Mouse (Mus musculus): Measurements from ENCODE around the gene Plekhj1.
"Not testable (repeated sequence)": the region's sequence is repeated elsewhere in the genome, so short reads cannot be mapped to it uniquely, and the experiment has no call there.

Gene Plekhj1

DNA sequence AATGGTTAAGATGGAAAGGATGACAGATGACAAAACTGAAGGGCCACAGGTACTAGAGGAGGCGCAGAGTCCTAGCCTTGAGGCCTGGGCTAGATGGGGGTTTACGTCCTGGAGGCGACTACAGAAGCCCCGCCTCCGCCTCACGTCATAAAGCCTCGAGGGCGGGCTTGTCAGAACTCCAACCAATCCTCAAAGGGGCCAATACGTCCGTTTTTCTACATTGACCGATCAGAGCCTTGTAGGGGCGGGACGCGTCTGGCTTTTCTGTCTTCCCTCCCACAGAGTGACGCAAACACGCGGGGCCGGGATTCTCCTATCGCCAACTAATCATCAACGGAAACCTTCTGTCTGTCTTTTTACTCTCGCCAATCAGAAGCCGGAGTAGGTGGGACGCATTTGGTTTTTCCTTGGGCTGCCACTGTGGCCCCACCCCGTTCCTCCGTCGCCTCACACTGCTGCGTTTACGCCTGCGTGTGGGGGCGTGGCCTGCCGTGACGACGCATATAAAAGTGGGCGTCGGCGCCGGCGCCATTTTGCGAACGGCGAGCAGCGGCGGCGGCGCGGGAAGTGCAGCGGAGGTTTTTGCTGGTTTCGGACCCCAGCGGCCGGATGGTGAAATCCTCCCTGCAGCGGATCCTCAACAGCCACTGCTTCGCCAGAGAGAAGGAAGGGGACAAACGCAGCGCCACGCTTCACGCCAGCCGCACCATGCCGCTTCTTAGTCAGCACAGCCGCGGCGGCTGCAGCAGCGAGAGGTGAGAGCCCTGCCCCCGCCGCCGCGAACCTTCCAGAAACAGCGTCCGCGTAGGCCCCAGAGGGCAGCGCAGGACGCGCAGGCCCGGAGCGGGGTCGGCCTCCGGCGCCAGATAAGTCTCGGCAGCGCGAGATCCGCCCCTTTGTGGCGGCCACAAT, 28.0 kb upstream of the Plekhj1 start, which contains the start of gene Oaz1:
Gene Oaz1, plus strand, starts transcription at position 506 of the 912 bp plus-strand sequence.
- DNase-seq (ENCODE audit: extremely low spot score, low read depth, low spot score), result peak; percentile 98

DNA sequence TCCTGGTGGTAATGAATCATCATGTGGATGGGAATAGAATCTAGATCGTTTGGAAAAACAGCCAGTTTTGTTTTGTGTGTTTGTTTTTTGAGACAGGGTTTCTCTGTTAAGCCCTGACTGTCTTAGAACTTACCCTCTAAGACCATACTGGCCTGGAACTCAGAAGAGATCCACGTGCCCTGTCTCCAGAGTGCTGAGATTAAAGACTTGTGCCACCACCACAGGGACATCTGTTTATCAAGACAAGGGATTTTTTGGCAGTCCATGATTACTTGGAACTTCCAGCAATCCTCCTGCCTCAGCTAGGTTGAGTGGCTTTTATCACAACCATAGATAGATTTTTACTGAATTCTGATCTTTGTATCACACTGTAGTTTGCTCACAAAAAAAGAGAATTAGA, 26.4 kb upstream of the Plekhj1 start:
- no peak for DNase-seq (ENCODE audit: extremely low spot score, low read depth, low spot score)

DNA sequence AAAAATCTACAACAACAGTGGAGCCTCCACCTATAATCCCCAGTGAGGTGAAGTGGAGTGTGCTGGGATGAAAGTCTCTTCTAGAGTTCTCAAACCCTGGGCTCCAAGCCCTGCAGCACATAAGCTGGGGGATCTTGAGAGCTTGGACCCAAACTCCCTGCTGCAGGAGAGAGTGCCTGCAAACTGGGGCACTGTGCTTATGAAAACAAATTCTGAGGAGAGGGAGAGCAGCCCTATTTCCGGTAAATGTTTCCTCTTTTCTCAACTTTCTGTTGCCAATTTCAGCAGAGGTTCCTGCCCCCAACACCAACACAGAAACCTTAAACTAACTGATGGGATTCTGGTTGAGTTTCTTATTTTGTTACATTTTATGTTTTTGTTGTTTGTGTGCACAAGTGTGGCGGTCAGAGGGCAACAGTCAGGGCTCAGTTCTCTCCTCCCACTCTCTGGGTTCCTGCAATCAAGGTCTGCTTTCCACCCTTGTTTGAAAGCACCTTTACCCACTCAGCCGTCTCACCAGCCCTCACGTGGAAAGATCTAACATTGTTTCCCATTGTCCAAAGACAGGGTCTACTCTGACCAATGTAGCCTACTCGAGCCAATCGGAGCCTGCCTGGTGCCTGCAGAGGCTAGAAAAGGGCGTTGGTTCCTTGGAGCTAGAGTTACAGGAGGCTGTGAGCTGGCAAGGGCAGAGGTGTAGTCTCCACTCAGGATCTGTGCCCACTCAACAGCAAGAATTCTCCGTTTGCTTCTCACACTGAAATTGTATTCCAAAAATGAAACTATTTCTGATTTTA, 25.6 kb upstream of the Plekhj1 start:
- no peak for DNase-seq (ENCODE audit: extremely low spot score, low read depth, low spot score)

DNA sequence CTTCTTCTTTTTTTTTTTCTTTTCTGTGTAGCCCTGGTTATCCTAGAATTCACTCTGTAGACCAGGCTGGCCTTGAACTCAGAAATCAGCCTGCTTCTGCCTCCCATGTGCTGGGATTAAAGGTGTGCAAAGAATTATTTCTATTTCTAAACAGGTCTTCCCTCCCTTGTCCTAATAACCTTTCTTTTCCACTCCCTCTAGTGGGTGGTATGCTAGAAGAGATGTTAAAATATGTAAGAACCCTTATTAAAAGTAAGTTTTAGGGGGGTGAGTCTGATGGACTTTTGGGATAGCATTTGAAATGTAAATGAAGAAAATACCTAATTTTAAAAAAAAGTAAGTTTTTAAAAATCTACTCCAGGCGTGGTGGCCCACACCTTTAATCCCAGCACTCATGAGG, 24.9 kb upstream of the Plekhj1 start:
- DNase-seq (ENCODE audit: extremely low spot score, low read depth, low spot score), result no peak

DNA sequence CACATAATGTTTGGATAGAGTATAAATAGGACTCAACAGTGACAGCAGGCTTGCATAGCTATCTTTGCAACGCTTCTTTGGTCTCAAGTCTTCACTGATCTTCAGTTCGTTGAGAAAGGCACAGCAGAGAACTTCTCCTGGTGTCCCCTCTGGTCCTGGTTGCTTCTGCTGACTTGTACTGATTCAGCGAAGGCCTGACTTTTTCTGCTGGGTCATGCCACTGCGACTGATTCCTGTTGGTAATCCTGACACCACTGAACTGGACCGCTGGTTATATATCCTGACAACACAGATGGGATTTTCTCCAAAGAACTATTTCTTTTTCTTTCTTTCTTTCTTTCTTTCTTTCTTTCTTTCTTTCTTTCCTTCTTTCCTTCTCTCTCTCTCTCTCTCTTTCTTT, 24.1 kb upstream of the Plekhj1 start:
- no peak for DNase-seq (ENCODE audit: extremely low spot score, low read depth, low spot score)

DNA sequence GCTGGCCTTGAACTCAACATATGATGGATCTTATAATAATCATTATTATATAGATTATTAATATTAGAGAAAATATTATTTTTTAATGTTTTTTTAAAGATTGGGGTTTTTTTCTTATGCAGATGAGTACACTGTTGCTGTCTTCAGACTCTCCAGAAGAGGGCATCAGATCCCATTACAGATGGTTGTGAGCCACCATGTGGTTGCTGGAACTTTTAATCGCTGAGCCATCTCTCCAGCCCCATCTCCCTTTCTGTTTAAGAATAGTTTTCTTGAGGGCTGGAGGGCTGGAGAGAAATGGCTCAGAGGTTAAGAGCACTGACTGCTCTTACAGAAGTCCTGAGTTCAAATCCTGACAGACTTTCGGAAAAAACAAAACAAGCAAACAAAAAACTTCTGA, 23.6 kb upstream of the Plekhj1 start:
- DNase-seq (ENCODE audit: extremely low spot score, low read depth, low spot score), result no peak

DNA sequence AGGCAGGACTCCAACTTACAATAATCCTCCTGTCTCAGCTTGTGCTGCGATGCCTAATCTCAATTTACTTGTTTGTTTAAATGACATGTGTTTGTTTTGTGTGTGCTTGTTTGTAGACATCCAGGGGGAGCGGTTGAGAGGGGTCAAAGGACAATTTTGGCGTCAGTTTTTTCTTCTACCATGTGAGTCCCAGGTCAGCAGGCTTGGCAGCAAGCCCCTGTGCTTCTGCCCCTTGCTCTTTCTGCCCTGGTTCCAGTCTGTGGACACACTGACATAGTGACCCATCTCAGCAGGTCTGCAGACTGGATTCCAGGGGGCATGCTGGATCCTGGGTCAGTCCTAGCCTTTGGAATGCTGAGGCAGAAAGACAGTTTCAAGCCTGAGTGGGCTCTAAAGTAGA, 21.0 kb upstream of the Plekhj1 start:
- DNase-seq (ENCODE audit: extremely low spot score, low read depth, low spot score), result no peak

DNA sequence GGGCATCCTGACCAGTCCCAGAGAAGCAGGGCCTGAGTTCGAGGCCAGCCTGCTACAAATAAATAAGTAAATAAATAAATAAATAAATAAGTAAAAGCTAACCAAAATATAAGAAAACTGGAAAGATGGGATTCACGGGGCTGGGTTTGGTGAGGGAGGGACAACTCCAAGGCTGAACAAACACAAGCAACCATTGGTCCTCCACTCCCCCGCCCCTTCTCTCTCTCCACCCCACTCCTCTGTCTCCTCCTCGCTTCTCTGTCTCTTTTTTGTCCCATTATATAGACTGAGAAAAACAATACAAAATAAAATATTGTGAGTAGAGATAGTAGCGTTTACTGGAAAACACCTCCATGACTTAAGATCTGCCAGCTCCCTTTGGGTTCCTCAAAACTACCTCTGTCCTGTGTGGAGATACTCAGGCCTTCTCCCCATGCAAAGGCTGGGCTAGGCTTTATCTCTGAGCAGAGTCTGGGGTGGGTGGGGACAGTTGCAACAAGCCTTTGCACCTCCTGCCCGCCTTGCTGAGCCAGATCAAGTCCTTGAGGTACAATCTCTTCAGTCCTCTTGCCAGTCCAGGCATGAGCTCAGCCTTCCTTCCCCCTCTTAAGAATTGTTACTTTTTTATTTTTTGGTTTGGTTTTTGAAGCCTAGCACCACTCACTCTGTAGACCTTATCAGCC, 20.3 kb upstream of the Plekhj1 start:
- DNase-seq (ENCODE audit: extremely low spot score, low read depth, low spot score), result no peak

DNA sequence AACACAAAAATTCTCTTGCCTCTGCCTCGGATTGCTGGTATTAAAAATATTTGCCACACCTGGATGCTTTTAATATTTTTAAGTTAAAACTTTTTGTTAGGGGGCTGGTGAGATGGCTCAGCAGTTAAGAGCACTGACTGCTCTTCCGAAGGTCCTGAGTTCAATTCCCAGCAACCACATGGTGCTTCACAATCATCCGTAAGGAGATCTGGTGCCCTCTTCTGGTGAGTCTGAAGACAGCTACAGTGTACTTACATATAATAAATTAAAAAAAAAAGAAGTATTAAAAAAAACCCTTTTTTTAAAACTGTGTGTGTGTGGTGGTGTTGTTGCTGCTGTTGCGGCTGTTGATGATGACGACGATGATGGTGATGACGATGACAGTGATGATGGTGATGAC, 19.5 kb upstream of the Plekhj1 start:
- not testable (repeated sequence) for DNase-seq (ENCODE audit: extremely low spot score, low read depth, low spot score)

DNA sequence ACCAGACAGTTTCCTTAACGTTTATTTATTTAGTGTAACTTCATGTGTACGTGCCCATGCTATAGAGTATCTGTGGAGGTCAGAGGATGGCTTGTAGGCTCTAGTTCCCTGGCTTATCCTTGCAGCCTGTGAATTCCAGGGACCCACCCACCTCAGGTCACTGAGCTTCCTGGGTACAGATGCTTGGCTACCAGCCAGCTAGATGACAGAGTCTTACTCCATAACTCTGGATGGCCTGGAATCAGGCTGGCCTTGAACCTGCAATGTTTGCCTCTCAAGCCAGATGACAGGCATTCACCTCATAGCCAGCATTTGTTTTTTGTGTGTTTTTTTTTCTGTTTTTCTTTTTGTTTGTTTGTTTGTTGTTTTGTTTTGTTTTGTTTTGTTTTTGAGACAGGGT, 18.7 kb upstream of the Plekhj1 start:
- no peak for DNase-seq (ENCODE audit: extremely low spot score, low read depth, low spot score)

DNA sequence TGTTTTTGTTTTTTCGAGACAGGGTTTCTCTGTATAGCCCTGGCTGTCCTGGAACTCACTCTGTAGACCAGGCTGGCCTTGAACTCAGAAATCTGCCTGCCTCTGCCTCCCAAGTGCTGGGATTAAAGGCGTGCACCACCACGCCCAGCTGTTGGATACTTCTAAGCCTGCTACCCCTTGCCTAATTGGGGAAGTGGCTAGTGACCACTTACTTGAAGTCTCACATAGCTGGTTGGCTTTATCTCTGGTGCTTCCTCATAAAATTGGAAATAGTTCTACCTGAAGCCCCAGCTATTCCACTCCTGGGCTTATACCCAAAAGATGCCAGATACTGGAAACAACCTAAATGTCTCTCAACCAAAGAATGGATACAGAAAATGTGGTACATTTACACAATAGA, 17.9 kb upstream of the Plekhj1 start:
- not testable (repeated sequence) for DNase-seq (ENCODE audit: extremely low spot score, low read depth, low spot score)

DNA sequence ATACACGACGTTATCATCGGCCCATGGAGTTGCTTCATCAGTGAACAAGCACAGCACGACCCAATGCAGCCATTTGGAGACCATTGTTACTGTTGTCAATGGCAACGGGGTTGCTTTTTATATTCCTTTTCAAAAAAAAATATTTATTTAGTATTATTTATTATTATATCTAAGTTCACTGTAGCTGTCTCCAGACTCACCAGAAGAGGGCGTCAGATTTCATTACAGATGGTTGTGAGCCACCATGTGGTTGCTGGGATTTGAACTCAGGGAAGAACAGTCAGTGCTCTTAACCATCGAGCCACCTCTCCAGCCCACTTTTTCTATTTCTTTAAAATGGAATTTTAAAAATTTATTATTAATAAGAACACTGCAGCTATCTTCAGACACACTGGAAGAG, 16.4 kb upstream of the Plekhj1 start:
- DNase-seq (ENCODE audit: extremely low spot score, low read depth, low spot score), result no peak

DNA sequence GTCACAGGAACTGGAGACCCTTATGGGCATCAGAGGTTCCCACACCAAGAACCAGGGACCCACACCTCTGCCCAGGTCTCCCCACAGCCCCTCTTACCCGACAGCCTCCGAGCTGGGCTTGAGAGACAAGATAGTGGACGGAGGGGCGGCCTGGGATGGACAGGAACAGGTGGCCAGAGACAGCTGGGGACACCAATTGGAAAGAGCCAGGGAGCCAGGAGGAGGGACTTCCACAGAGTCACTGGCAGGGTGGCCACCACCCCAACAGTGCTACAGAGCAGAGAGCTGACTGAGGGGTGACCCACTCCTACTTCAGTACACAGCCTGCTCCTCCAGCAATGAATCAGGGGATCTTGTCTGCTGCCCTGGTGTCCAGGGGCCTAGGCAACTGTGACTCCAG, 14.9 kb upstream of the Plekhj1 start, which contains the start of gene Jsrp1:
Gene Jsrp1, minus strand, starts transcription at position 133 of the 400 bp plus-strand sequence.
- no peak for DNase-seq (ENCODE audit: extremely low spot score, low read depth, low spot score)

DNA sequence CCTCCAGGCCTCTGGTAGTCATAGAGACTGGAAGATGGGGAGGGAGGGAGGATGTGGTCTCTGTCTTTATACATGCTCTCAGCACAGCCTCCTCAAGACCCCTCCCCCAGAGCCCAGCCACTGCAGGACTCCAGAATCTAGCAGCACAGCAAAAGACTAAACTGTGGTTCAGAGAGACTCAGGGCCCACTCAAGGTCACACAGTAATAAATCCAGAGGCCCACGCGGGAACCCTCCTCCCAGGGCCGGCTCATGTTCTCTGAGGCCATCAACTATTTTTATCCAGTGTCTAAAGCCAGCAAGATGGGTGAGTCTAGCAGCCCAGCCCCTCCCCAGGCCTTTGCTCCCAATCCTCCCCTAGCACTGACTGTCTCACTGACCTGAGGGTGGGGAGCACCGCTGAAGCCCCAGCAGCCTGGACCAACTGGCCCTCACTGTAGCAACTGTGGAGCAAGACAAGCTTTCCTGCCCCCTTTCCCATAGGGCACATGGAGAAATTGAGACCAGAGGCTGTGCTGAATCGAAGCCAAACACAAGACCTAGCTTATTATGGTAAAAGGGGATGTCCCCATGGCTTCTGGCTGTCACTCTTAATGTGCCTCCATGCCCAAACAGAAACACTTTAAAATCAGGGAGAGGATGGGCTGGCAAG, 14.1 kb upstream of the Plekhj1 start:
- DNase-seq (ENCODE audit: extremely low spot score, low read depth, low spot score), result no peak

DNA sequence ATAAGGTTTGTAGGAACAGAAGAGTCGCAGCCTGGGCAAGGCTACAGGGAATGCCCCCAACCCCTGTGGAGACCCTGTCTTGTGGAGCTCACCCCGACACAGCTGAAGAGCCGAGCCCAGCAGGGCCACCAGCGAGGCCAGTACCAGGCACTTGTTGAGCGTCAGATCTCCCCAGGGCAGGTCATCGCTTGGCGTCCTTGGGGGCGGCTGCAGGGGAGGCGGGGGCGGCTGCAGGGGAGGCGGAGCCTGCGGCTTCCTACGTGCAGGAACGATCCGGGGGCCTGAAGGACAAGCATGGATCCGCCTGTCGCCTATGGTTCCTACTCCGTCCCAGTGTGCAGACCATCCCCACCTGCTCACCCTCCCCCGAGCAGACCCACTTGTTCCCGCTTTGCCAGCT, 11.7 kb upstream of the Plekhj1 start:
- no peak for DNase-seq (ENCODE audit: extremely low spot score, low read depth, low spot score)

DNA sequence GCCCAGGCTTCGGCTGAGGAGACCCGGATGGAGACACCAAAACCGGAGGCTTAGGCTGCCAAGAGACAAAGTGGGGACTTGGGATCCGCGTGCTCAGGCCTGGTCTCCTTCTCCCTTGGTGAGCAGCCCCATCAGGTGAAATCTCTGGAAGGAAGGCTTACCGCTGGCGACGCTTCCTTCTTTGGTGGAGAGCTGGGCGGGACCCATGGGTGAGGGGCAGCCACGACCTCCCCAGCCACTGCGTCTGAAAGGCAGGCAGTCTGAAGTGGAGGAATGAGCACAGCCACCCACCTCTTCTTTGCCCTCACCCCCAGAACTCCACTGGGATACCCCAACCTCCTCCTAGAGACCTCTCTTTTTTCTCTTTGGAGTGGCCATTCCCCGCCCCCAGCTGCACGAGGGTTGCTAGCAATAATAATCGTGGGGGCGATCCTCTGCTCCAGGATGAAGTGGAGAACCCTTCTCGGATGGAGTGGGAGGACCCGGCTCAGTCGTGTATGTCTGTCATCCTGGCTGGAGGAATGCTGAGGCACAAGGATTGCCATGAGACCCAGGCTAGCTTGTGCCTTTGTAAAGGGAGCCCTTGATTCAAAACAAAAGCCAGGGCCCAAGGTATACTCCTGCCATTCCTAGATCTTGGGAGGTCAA, 10.7 kb upstream of the Plekhj1 start:
- no peak for DNase-seq (ENCODE audit: extremely low spot score, low read depth, low spot score)

DNA sequence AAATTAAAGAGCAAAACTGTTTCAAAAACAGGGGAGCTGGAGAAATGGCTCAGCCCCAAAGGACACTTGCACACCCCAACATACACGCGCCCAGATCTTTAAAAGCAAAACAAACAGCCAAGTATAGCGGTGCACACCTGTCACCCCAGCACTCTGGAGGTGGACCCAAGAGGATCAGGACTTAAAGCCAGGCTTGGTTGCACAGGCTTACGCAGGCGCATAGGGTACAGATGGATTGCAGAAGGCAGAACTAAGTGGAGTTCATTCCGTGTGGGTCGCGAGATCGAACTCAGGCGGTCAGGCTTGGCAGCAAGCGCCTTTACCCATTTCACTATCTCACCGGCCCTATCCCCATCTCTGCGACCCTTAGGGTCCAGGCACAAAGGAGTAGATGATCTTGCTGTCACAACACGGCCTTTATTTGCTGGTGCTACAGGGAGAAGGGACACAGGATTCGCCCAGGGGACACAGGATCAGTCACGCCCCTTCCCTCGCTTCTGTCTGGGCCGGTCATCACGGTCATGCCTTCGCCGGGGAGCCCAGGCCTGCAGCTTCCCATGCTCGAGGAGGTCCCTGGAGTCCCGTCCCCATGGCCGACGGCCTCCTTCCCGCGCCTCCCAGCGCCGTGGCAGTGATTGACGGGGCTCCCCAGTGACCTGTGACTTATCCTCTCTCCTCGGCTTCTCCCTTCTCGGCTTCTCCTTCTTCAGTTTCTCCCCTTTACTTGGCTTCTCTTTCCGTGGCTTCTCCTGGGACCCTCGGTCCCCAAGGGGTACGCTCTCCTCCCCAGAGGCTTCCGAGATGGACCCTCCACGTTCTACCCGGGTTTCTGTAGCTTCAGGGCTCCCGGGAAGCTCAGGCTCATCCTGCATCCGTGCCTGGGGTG, 9.9 kb upstream of the Plekhj1 start:
- no peak for DNase-seq (ENCODE audit: extremely low spot score, low read depth, low spot score)

DNA sequence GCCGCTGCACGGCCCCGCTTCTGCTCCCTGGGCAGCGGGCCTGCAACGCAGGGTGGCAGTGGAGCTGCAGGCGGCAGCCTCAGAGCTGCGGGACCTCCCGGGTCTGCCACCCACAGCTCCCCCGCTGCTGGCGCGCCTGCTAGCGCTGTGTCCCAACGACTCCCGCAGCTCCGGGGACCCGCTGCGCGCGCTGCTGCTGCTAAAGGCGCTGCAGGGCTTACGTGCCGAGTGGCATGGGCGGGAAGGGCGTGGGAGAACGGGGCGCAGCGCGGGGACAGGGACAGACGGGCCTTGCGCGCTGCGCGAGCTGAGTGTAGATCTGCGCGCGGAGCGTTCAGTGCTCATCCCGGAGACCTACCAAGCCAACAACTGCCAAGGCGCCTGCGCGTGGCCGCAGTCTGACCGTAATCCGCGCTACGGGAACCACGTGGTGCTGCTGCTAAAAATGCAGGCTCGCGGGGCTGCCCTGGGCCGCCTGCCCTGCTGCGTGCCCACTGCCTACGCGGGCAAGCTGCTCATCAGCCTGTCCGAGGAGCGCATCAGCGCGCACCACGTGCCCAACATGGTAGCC, 8.7 kb upstream of the Plekhj1 start:
- no peak for DNase-seq (ENCODE audit: extremely low spot score, low read depth, low spot score)
